Mouse (Mus musculus): ENCODE data around the gene Rhbg.

The Rhbg gene

GRCm38 (mm10) chr3:88208226-88208720 is 46.2 kb downstream of the Rhbg start:
- DNase-seq (ENCODE audit: low read depth, low spot score) = no peak

- no peak for DNase-seq (ENCODE audit: low read depth, low spot score)
Observed at GRCm38 (mm10) chr3:88207451-88208100, 46.9 kb downstream of the Rhbg start.

- no peak for DNase-seq (ENCODE audit: low read depth, low spot score)
Observed at GRCm38 (mm10) chr3:88206901-88207371, 47.6 kb downstream of the Rhbg start.

- no peak for DNase-seq (ENCODE audit: low read depth, low spot score)
Observed at GRCm38 (mm10) chr3:88206500-88206899, 48.0 kb downstream of the Rhbg start.

- DNase-seq (ENCODE audit: low read depth, low spot score) = no peak
Observed at GRCm38 (mm10) chr3:88205563-88206491, 48.7 kb downstream of the Rhbg start.

GRCm38 (mm10) chr3:88205176-88205562 is 49.3 kb downstream of the Rhbg start:
- no peak for DNase-seq (ENCODE audit: low read depth, low spot score)

- no peak for DNase-seq (ENCODE audit: low read depth, low spot score)
Observed at GRCm38 (mm10) chr3:88204751-88205150, 49.8 kb downstream of the Rhbg start.

GRCm38 (mm10) chr3:88203999-88204700 is 50.4 kb downstream of the Rhbg start:
- no peak for DNase-seq (ENCODE audit: low read depth, low spot score)

GRCm38 (mm10) chr3:88203456-88203855 is 51.1 kb downstream of the Rhbg start:
- no peak for DNase-seq (ENCODE audit: low read depth, low spot score)

GRCm38 (mm10) chr3:88202986-88203385 is 51.5 kb downstream of the Rhbg start:
- DNase-seq (ENCODE audit: low read depth, low spot score) = no peak

GRCm38 (mm10) chr3:88201640-88202039 is 52.9 kb downstream of the Rhbg start:
- no peak for DNase-seq (ENCODE audit: low read depth, low spot score)

GRCm38 (mm10) chr3:88200972-88201330 is 53.6 kb downstream of the Rhbg start:
- DNase-seq (ENCODE audit: low read depth, low spot score) = no peak

- DNase-seq (ENCODE audit: low read depth, low spot score) = no peak
Observed at GRCm38 (mm10) chr3:88200161-88200971, 54.1 kb downstream of the Rhbg start.

GRCm38 (mm10) chr3:88199541-88200110 is 54.9 kb downstream of the Rhbg start:
- no peak for DNase-seq (ENCODE audit: low read depth, low spot score)

GRCm38 (mm10) chr3:88198505-88199020 is 55.9 kb downstream of the Rhbg start:
- DNase-seq (ENCODE audit: low read depth, low spot score) = no peak

- no peak for DNase-seq (ENCODE audit: low read depth, low spot score)
Observed at GRCm38 (mm10) chr3:88197741-88198504, 56.6 kb downstream of the Rhbg start.
